Mouse (Mus musculus): ENCODE data around the gene Chrng. TPM values are rescaled to one million over a fixed set of nuclear protein-coding genes. Genes with fewer than 3 reads are reported as not detected.

Chrng gene
- 0.05 TPM in 1 of 2 replicates, not detected in the other for polyA plus RNA-seq (2015; fragmentation: Nextera tagmentation; extraction: Ambion mirVana)

DNA sequence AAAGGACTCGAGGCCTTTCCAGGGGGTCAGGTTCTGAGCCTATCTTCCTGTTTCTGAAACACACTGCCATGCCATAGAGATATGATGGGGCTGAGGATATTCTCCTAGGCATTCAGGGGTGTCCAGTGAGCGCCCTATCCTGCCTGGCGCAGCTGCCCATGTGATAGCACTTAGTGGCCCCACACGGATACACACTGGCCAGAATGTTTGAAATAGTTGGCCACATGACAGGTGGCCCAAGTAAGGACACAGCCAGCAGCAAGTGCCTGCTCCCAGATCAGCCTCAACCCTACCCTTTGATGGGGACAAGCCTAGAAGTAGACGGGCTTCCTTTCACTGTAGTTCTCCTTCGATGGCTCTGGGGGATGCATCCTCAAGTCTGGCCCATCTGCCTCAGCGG lies at the start of gene Chrng:
Gene Chrng, plus strand, starts transcription at position 193 of the 400 bp plus-strand sequence.

DNA sequence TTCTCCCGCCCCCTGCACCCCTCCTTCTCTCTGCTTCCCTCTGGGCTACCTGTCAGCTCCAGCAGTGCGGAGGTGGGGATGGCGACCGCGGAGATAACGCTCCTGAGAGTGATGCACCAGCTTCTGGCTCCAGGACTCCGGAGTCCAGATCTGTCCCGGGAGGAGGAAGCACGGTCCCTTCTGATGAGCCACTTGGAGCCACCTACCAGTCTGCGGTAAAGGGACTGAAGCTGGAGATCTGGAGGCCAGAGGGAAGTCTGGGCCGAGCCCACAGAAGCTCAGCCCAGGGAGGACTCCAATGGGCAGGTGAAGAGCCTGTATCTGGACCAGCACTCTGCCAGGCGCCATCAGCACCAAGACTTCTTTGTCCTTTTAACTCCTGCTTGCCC lies 48.3 kb upstream of the Chrng start, which contains the start of gene Ecel1:
Gene Ecel1, minus strand, starts transcription at position 323 of the 389 bp plus-strand sequence.

DNA sequence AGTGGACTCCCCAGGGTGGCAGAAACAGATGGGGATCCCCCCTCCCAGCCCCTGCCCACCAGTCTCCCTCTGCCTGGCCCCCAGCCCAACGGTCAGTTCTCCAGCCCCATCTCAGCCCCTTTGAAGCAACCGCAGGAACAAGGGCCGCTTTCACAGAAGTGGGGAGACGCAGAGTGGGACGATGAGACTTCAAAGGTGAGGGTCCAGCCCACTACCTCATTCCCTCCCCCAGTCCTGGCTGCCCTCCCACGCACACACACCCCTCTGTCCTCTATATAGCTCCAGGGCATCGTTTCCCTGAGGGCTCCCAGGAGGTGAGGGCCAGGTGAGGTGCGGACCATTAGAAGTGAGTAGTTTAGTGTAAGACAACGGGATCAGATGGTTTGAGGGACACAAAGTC lies 21.4 kb upstream of the Chrng start, which contains the start of gene Prss56:
Gene Prss56, plus strand, starts transcription at position 301 of the 400 bp plus-strand sequence.

DNA sequence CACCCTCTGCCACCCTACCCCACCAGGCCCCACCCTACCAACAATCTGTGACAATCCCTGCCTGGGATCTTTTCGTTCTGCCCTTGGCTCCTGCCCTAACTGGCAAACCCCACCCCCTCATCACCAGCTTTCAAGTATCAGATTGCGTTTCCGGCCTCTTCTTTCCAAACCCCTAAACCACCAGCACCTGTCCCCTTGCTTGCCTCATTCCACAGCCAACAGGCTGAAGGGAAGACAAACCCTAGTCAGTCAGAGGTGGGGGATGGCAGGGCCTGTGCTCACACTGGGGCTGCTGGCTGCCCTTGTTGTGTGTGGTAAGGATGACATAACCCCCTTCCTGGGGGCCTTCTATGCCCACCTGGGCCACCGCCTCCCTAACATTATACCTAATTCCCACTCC lies 14.0 kb upstream of the Chrng start, which contains the start of gene Chrnd:
Gene Chrnd, plus strand, starts transcription at position 179 of the 400 bp plus-strand sequence.

DNA sequence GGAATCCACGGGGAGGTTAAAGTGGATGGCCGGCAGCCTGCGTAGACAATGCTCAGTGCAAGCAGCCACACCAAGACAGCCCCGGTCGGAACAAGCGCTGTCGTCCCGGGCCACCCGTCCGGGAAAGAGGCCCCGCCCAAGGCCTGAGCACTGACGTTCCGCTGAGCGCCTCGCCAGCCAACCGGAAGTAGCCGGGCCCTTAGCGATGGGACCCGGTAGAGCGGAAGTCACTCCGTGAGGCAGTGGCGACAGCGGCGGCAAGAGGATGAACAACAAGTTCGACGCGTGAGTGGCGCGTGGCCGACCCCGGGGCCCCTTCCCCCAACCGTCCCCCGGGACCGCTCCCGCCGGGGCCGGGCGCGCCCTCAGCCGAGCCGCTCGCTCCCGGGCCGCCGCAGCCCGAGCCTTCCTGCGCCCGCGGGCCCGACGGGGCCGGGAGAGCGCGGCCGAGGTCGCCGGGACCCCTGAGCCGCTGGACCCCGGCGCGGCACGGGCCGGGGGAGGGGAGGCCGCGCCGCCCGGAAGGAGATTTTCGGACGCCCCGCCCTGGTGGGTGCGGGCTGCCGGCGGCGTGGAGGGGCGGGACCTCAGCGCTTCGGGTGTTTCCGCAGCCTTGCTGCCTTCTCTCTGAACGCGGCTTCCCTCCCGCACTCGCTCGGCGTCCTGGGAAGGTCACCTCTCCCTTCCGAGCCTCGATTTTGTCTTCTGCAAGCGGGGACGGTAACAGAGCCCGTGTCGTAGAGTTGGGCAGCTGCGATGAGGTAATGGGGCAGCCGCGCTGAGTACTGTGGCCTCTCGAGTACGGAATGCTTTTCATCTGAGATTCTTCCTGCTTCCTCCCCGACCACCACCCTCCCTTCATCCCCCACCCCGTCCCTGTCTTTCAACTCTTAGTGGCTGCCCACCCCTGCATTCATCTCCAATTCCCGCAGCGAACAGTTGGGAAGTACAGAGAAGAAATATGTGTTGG lies 9.6 kb downstream of the Chrng start, which contains the start of gene Eif4e2:
Gene Eif4e2, plus strand, starts transcription at position 180 of the 970 bp plus-strand sequence.

Other genes with a start within 250 kb of the Chrng start
- gene Alppl2, start 114.7 kb upstream of the Chrng start, polyA plus RNA-seq (2015; fragmentation: Nextera tagmentation; extraction: Ambion mirVana): 0.08 and 0.10 TPM in 2 replicates
- not detected in 2 replicates for gene Alpi, start 103.1 kb upstream of the Chrng start, polyA plus RNA-seq (2015; fragmentation: Nextera tagmentation; extraction: Ambion mirVana)
- gene Akp3, start 79.7 kb upstream of the Chrng start, polyA plus RNA-seq (2015; fragmentation: Nextera tagmentation; extraction: Ambion mirVana): not detected in 2 replicates
- gene Ecel1, start 48.1 kb upstream of the Chrng start, polyA plus RNA-seq (2015; fragmentation: Nextera tagmentation; extraction: Ambion mirVana): 0.90 and 0.92 TPM in 2 replicates
- gene Prss56, start 21.3 kb upstream of the Chrng start, polyA plus RNA-seq (2015; fragmentation: Nextera tagmentation; extraction: Ambion mirVana): not detected in 2 replicates
- gene Chrnd, start 14.1 kb upstream of the Chrng start, polyA plus RNA-seq (2015; fragmentation: Nextera tagmentation; extraction: Ambion mirVana): not detected in 2 replicates
- gene Eif4e2, start 9.3 kb downstream of the Chrng start, polyA plus RNA-seq (2015; fragmentation: Nextera tagmentation; extraction: Ambion mirVana): 88.2 and 88.3 TPM in 2 replicates
- 4.4 and 5.2 TPM in 2 replicates for gene Efhd1, start 59.7 kb downstream of the Chrng start, polyA plus RNA-seq (2015; fragmentation: Nextera tagmentation; extraction: Ambion mirVana)
- 25.3 and 26.4 TPM in 2 replicates for gene Gigyf2, start 122.3 kb downstream of the Chrng start, polyA plus RNA-seq (2015; fragmentation: Nextera tagmentation; extraction: Ambion mirVana)
- 0.38 and 0.44 TPM in 2 replicates for gene Kcnj13, start 190.1 kb downstream of the Chrng start, polyA plus RNA-seq (2015; fragmentation: Nextera tagmentation; extraction: Ambion mirVana)